Mouse (Mus musculus): Measurements from ENCODE around the gene Gm20388. TPM values are rescaled to one million over a fixed set of nuclear protein-coding genes. Genes with fewer than 3 reads are reported as not detected.
"Not testable (repeated sequence)": the region's sequence is repeated elsewhere in the genome, so short reads cannot be mapped to it uniquely, and the experiment has no call there.

The Gm20388 gene
- total RNA-seq, 2 experiments from 2014 or later, result 18.6 TPM; not detected in 1

- intact Hi-C loops (cut with DNase I), result no loop called here
- no peak for DNase-seq (ENCODE audit: low spot score in 2 of 2)
These were observed 1678.6 kb downstream of the Gm20388 start for GRCm38 (mm10) chr8:121589205-121589726.

GRCm38 (mm10) chr8:121590203-121591177 is 1679.8 kb downstream of the Gm20388 start, which contains the start of gene Map1lc3b:
TSS of gene Map1lc3b (plus strand) at chr8:121590361.
- intact Hi-C loops (cut with DNase I), result loop anchor here (5.0 kb wide), 1 partner anchor 43 kb away; no protein-coding TSS in a partner anchor
- DNase-seq (ENCODE audit: low spot score in 2 of 2), result peak; percentile 97 to 98

- intact Hi-C loops (cut with DNase I), result loop anchor here (5.0 kb wide), 1 partner anchor 44 kb away; no protein-coding TSS in a partner anchor
These were observed 1680.8 kb downstream of the Gm20388 start for GRCm38 (mm10) chr8:121591178-121592066.

GRCm38 (mm10) chr8:121593293-121593692 is 1682.7 kb downstream of the Gm20388 start:
- intact Hi-C loops (cut with DNase I), result loop anchor here (5.0 kb wide), 1 partner anchor 46 kb away; no protein-coding TSS in a partner anchor
- no peak for DNase-seq (ENCODE audit: low spot score in 2 of 2)

More at GRCm38 (mm10) chr8:121591178-121592066, 1680.8 kb downstream of the Gm20388 start:
- no peak for DNase-seq (ENCODE audit: low spot score in 2 of 2)

GRCm38 (mm10) chr8:121593983-121594382 is 1683.3 kb downstream of the Gm20388 start:
- intact Hi-C loops (cut with DNase I), result loop anchor here (5.0 kb wide), 1 partner anchor 47 kb away; no protein-coding TSS in a partner anchor
- peak in 1 of 2 experiments; percentile 52 for DNase-seq (ENCODE audit: low spot score in 2 of 2)

GRCm38 (mm10) chr8:121597492-121597891 is 1686.9 kb downstream of the Gm20388 start:
- intact Hi-C loops (cut with DNase I), result not testable (repeated sequence)
- peak in 1 of 2 experiments; percentile 54 for DNase-seq (ENCODE audit: low spot score in 2 of 2)

GRCm38 (mm10) chr8:121598190-121598589 is 1687.5 kb downstream of the Gm20388 start:
- DNase-seq (ENCODE audit: low spot score in 2 of 2), result no peak
- intact Hi-C loops (cut with DNase I), result no loop called here

GRCm38 (mm10) chr8:121598892-121599291 is 1688.3 kb downstream of the Gm20388 start:
- peak; percentile 67 for DNase-seq (ENCODE audit: low spot score in 2 of 2)
- intact Hi-C loops (cut with DNase I), result no loop called here

- DNase-seq (ENCODE audit: low spot score in 2 of 2), result no peak
- intact Hi-C loops (cut with DNase I), result loop anchor here (5.0 kb wide), 1 partner anchor 232 kb away; no protein-coding TSS in a partner anchor
These were observed 1689.2 kb downstream of the Gm20388 start for GRCm38 (mm10) chr8:121599842-121600241.

- DNase-seq (ENCODE audit: low spot score in 2 of 2), result no peak
- intact Hi-C loops (cut with DNase I), result loop anchor here (2.0 to 5.0 kb wide), 3 partner anchors 48 to 230 kb away; no protein-coding TSS in a partner anchor
These were observed 1691.8 kb downstream of the Gm20388 start for GRCm38 (mm10) chr8:121602411-121602810.

GRCm38 (mm10) chr8:121602860-121603259 is 1692.2 kb downstream of the Gm20388 start:
- intact Hi-C loops (cut with DNase I), result loop anchor here (2.0 to 5.0 kb wide), 3 partner anchors 48 to 229 kb away; no protein-coding TSS in a partner anchor
- peak; percentile 79 to 86 for DNase-seq (ENCODE audit: low spot score in 2 of 2)

GRCm38 (mm10) chr8:121603801-121604200 is 1693.2 kb downstream of the Gm20388 start:
- no peak for DNase-seq (ENCODE audit: low spot score in 2 of 2)
- intact Hi-C loops (cut with DNase I), result loop anchor here (2.0 to 5.0 kb wide), 3 partner anchors 47 to 228 kb away; no protein-coding TSS in a partner anchor

- DNase-seq (ENCODE audit: low spot score in 2 of 2), result no peak
- intact Hi-C loops (cut with DNase I), result no loop called here
These were observed 1697.0 kb downstream of the Gm20388 start for GRCm38 (mm10) chr8:121607661-121608060.

GRCm38 (mm10) chr8:121609251-121609650 is 1698.6 kb downstream of the Gm20388 start:
- intact Hi-C loops (cut with DNase I), result no loop called here
- DNase-seq (ENCODE audit: low spot score in 2 of 2), result no peak

- intact Hi-C loops (cut with DNase I), result no loop called here
- DNase-seq (ENCODE audit: low spot score in 2 of 2), result no peak
These were observed 1699.3 kb downstream of the Gm20388 start for GRCm38 (mm10) chr8:121609916-121610315.

GRCm38 (mm10) chr8:121613419-121613818 is 1702.8 kb downstream of the Gm20388 start:
- DNase-seq (ENCODE audit: low spot score in 2 of 2), result no peak
- intact Hi-C loops (cut with DNase I), result no loop called here

- no peak for DNase-seq (ENCODE audit: low spot score in 2 of 2)
- intact Hi-C loops (cut with DNase I), result loop anchor here (5.0 kb wide), 1 partner anchor 68 kb away; no protein-coding TSS in a partner anchor
These were observed 1708.9 kb downstream of the Gm20388 start for GRCm38 (mm10) chr8:121619401-121619995.

- intact Hi-C loops (cut with DNase I), result no loop called here
- no peak for DNase-seq (ENCODE audit: low spot score in 2 of 2)
These were observed 1710.3 kb downstream of the Gm20388 start for GRCm38 (mm10) chr8:121620801-121621516.
